Comparison of ENCODE assay signal across 22 mouse cellular contexts in the genomic region with DNA sequence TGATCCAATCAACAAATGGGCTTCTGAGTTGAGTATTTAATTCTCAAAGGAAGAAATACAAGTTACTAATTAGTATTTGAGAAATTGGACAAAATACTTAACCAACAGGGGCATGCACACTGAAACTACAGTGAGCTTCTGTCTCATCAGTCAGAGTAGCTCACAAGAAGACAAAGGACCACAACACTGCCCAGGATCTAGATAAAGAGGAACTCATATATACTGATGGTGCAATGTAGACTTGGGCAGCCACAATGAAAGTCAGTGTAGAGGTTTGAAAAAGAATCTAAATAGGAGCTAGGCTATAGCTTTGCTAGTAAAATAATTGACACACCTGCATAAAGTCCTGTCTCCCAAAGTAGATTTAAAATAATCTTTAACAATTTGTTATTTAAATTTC.
DNase-seq lines count a peak whose midpoint lies in the region; ATAC-seq lines count a peak whose summit lies in the region.
"Had no signal": no experiment of that assay in that cellular context is flagged by ENCODE, and none has a peak within 500 bp of the region (broad histone marks: within the 10 kb centered on the region; RNA-seq: fewer than 3 reads in every experiment).

No protein-coding gene starts in this region.

- peak; percentile 14 for DNase-seq in lung, postnatal 36 days
- DNase-seq in lung, postnatal 25 days (ENCODE audit: low spot score): no peak
- DNase-seq in 416B (ENCODE audit: low read depth): peak; percentile 44
- no peak for DNase-seq in layer of hippocampus, postnatal 10 days (ENCODE audit: low spot score in 2 of 2)
- DNase-seq in cerebellum, postnatal 25 days: no peak
- DNase-seq in kidney, postnatal 14 days: no peak
- DNase-seq: adrenal gland, adult 8-10 months; adrenal gland, postnatal 14 days; adrenal gland, postnatal 36 days; B cell, adult 2 months; cerebellum, adult 11-12 months; cerebellum, adult 2 months; cerebellum, adult 9-10 months; cerebellum, postnatal 10 days; forebrain, postnatal 0 days had no signal

- ATAC-seq in granulocyte monocyte progenitor cell, adult 5-6 weeks (replicated peaks; ENCODE audit: poor library complexity, severe bottlenecking): peak; percentile 56
- peak; percentile 44; the same call in 1 of the 2 replicates for ATAC-seq in megakaryocyte progenitor cell, adult 5-6 weeks (replicated peaks; ENCODE audit: poor library complexity)
- ATAC-seq: activated CD4-positive, CD25-positive, alpha-beta regulatory T cell, adult 4 months; CD4-positive, CD25-positive, alpha-beta regulatory T cell, adult 4 months; forebrain, embryonic 13.5 days; forebrain, embryonic 15.5 days; forebrain, postnatal 0 days; Patski had no signal

Comparison
In these comparisons a context has a peak if more than half of its experiments do, and no peak if none do; other contexts are left out.
1. DNase-seq: peak in lung, postnatal 36 days (single experiment) and 416B (single experiment); none in lung, postnatal 25 days (single experiment), layer of hippocampus, postnatal 10 days (0 of 2), cerebellum, postnatal 25 days (0 of 2) and kidney, postnatal 14 days (single experiment).